Mouse (Mus musculus) spleen, postnatal 10 days (tissue): Measurements from ENCODE around the gene Snx25.

Experiments used
- DNase-seq, 2 experiments: peaks; one replicate each; pipeline ENCODE4 v3.0.0; 2021 to 2022; ENCODE audit warnings: low spot score in 2 of 2

The Snx25 gene

GRCm38 (mm10) chr8:46010746-46011680, 140.9 kb downstream of the Snx25 start:
- no peak for DNase-seq

- no peak for DNase-seq
Measured at GRCm38 (mm10) chr8:46010306-46010705, 141.7 kb downstream of the Snx25 start.

- DNase-seq: no peak
Measured at GRCm38 (mm10) chr8:46007050-46007672, 144.8 kb downstream of the Snx25 start.

DNA sequence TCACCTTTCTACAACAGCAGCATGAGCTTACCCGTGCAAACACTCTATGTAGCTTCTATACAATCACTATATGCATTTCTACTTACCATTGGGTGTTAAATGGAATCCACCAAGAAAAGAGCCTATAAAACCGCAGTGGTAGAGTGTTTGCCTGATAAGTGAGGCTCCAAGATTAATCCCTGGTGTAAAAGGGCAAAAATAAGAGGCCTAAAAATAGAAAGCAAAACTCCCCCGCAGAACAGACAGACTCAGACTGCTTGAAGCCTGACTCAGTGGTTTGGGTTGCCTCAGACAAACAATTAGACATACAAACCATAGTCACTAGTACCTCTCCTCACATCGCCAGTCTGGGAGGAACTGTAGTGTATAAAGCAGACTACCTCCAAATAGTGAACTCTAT, 146.4 kb downstream of the Snx25 start, which contains the start of gene Ankrd37:
Ankrd37 (minus strand) TSS at position 112 of the 400 bp plus-strand sequence.
- DNase-seq: no peak

DNA sequence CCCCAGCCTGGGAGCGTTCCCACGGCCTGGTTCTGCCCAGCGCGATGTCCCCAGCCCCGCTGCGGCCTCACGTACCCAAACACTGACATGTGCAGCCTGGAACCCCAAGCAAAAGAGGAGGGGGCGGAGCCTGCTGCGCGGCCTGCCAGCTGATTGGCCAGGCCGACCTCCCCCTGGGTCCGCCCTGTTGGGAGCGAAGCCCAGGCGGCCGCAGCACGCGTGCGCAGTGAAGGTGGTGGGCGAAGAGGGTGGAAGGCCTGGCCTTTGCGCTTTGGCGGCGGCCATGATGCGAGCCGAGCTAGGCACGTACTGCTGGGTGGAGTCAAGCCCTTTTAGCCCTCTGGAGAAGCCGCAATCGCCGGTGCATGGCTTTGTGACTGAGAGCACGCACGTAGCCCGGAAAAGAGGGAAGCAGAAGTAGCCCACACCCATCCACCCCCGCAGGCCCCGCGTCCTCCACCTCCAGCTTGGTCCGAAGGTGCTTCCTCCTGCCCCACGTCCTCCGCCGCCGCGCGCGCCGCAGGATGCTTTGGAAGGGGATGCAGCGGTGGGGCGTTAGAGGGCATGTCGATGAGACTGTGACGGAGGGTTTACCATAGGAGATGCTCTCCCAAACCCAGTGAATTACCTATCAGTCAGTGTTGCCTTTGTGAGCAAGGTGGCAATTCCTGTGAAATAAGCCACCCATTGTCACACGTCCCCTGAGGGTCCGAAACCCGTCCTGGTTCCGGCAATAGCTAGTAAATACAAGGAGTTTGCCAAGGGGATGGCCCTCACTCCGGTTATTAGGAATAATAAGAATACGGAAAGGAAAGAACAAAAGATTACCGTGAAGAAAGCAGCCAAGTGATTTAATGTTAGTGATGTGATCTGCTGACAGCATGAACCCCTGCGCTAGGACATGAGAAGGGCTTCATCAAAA, 151.9 kb downstream of the Snx25 start:
- DNase-seq: peak; percentile 94 to 98

GRCm38 (mm10) chr8:45999138-45999783, 152.7 kb downstream of the Snx25 start, which contains the start of gene Lrp2bp:
Lrp2bp (plus strand) TSS chr8:45999303.
- DNase-seq: peak in 1 of 2 experiments; percentile 28

GRCm38 (mm10) chr8:45998228-45998627, 153.7 kb downstream of the Snx25 start:
- DNase-seq: no peak

- DNase-seq: no peak
Measured at GRCm38 (mm10) chr8:45995576-45995975, 156.4 kb downstream of the Snx25 start.

DNA sequence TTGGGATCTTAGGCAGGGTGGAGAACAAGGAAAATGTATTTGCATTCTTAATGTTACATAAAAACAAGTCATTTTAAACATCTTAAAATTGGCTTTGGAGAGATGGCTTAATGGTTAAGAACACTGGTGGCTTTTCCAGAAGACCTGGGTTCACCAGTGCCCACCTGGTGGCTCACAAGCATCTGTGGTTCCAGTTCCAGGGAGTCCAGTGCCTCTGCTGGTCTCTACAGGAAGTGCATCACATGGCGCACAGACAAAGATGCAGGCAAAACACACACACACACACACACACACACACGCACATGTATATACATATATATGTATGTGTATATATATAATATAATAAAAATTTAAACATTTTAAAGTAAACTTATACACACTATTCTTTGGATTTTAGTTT, 157.8 kb downstream of the Snx25 start:
- DNase-seq: peak in 1 of 2 experiments; percentile 40

DNA sequence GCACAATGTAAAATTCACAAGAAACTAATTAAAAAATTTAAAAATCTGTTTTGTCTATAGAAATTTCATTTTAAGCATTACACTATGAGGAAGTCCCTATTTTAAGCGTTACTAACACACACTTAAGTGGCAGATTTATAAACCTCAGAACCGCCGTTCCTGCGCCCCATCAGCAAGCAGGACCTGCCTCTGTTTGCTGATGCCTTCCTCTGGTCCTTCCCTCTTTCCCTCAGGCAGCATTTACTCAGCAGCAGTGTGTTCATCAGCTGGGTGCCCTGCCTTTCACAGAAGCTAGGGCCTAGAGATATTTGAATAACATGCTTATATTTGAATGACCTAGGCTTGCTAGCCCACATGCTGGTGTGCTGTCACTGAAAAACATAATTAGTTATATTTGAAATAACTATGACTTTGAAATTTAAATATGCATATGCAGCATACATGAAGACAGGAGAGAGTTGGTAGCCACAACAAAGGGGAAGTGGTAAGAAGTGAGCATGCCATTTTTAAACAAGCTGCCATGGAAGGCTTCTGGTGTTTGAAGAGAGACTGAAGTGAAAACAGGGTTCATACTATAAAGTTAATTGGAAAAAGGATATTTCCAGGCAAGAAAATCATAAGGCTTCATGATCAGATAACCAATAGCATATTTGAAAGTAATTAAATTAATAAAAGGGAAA, 161.2 kb downstream of the Snx25 start:
- DNase-seq: no peak

- DNase-seq: no peak
Measured at GRCm38 (mm10) chr8:45988189-45988588, 163.8 kb downstream of the Snx25 start.

GRCm38 (mm10) chr8:45986665-45987064, 165.3 kb downstream of the Snx25 start:
- DNase-seq: no peak
